Mouse (Mus musculus) E14TG2a.4 (cell line): ENCODE data around the gene Slu7.

Source experiments
- CTCF ChIP-seq: conservative IDR thresholded peaks from 2 replicates; pipeline ENCODE4 v1.5.1; 2014; ENCODE audit warnings: low read length
- NANOG ChIP-seq: IDR thresholded peaks from 2 replicates; pipeline ENCODE4 v1.6.1; 2014; ENCODE audit warnings: borderline replicate concordance, low read length, mixed read lengths
- POU5F1 ChIP-seq: IDR thresholded peaks from 2 replicates; pipeline ENCODE4 v1.6.1; 2014; ENCODE audit warnings: low read length, borderline replicate concordance

DNA sequence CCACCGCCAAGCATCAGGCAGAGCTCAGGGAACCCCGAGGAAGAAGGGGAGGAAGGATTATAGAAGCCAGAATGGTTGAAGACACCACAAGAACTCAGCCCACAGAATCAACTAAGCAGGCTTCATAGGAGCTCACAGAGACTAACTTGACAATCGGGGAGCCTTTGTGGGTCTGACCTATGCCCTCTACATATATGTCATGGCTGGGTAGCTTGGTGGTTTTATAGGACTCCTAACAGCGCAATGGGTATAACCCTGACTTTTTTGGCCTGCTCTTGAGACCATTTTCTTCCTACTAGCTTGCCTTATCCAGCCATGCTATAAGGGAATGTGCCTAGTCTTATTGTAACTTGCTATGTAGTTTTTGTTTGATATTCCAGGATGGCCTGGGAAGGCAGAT, 37.3 kb upstream of the Slu7 start:
- no peak for TF ChIP-seq CTCF
- TF ChIP-seq NANOG, result no peak
- no peak for TF ChIP-seq POU5F1
